Mouse (Mus musculus): ENCODE data around the gene Ppp1r3e. TPM values are rescaled to one million over a fixed set of nuclear protein-coding genes. Genes with fewer than 3 reads are reported as not detected.

Ppp1r3e gene
- polyA plus RNA-seq, 1 experiment from 2014 or later, result 4.5 TPM

- H3K27ac ChIP-seq (ENCODE audit: low read depth, low read length), result no peak overlapping the region
- 57% methylated on average over 5 of the region's 5 CpGs for WGBS
- no peak overlapping the region for H3K4me3 ChIP-seq (ENCODE audit: low read length)
- no peaks in the 10 kb centered on the region for H3K4me1 ChIP-seq (ENCODE audit: control insufficient read depth, insufficient read depth, low read length)
- H3K27me3 ChIP-seq (ENCODE audit: control insufficient read depth, insufficient read depth, low read length), result no peaks in the 10 kb centered on the region
- ATAC-seq (ENCODE audit: low FRiP score, low TSS enrichment), result no peak
- H3K9me3 ChIP-seq (ENCODE audit: control insufficient read depth, low read length), result no peaks in the 10 kb centered on the region
- H3K9ac ChIP-seq (ENCODE audit: low read depth, low read length), result no peak overlapping the region
- H3K36me3 ChIP-seq (ENCODE audit: control insufficient read depth, insufficient read depth, low read length), result no peaks in the 10 kb centered on the region
- no peak overlapping the region for H3K4me2 ChIP-seq (replicated peaks; ENCODE audit: low read depth, low read length)
These were observed 10.4 kb downstream of the Ppp1r3e start for GRCm38 (mm10) chr14:54866936-54867335.

GRCm38 (mm10) chr14:54866268-54866667 is 11.1 kb downstream of the Ppp1r3e start:
- H3K27ac ChIP-seq (ENCODE audit: low read depth, low read length), result no peak overlapping the region
- 42% methylated on average over 3 of the region's 3 CpGs for WGBS
- H3K27me3 ChIP-seq (ENCODE audit: control insufficient read depth, insufficient read depth, low read length), result no peaks in the 10 kb centered on the region
- no peaks in the 10 kb centered on the region for H3K4me1 ChIP-seq (ENCODE audit: control insufficient read depth, insufficient read depth, low read length)
- no peaks in the 10 kb centered on the region for H3K9me3 ChIP-seq (ENCODE audit: control insufficient read depth, low read length)
- no peak overlapping the region for H3K9ac ChIP-seq (ENCODE audit: low read depth, low read length)
- ATAC-seq (ENCODE audit: low FRiP score, low TSS enrichment), result no peak
- no peak overlapping the region for H3K4me2 ChIP-seq (replicated peaks; ENCODE audit: low read depth, low read length)
- no peak overlapping the region for H3K4me3 ChIP-seq (ENCODE audit: low read length)
- H3K36me3 ChIP-seq (ENCODE audit: control insufficient read depth, insufficient read depth, low read length), result no peaks in the 10 kb centered on the region

- H3K27me3 ChIP-seq (ENCODE audit: control insufficient read depth, insufficient read depth, low read length), result no peaks in the 10 kb centered on the region
- no peak overlapping the region for H3K9ac ChIP-seq (ENCODE audit: low read depth, low read length)
- H3K4me2 ChIP-seq (replicated peaks; ENCODE audit: low read depth, low read length), result no peak overlapping the region
- H3K27ac ChIP-seq (ENCODE audit: low read depth, low read length), result no peak overlapping the region
- no peaks in the 10 kb centered on the region for H3K9me3 ChIP-seq (ENCODE audit: control insufficient read depth, low read length)
- no peak overlapping the region for H3K4me3 ChIP-seq (ENCODE audit: low read length)
- H3K4me1 ChIP-seq (ENCODE audit: control insufficient read depth, insufficient read depth, low read length), result no peaks in the 10 kb centered on the region
- no peaks in the 10 kb centered on the region for H3K36me3 ChIP-seq (ENCODE audit: control insufficient read depth, insufficient read depth, low read length)
- no peak for ATAC-seq (ENCODE audit: low FRiP score, low TSS enrichment)
- 76% methylated on average over 5 of the region's 5 CpGs for WGBS
These were observed 11.7 kb downstream of the Ppp1r3e start for GRCm38 (mm10) chr14:54865626-54866025.

- ATAC-seq (ENCODE audit: low FRiP score, low TSS enrichment), result 0 out of 2 replicates have a peak, but pooled peaks have one; percentile 4
- 17% methylated on average over 21 of the region's 21 CpGs for WGBS
- Histone ChIP-seq H3K4me2 (replicated peaks; ENCODE audit: low read depth, low read length) (peak overlapping the region; percentile 46), H3K27me3 (ENCODE audit: control insufficient read depth, insufficient read depth, low read length) (no peaks in the 10 kb centered on the region), H3K36me3 (ENCODE audit: control insufficient read depth, insufficient read depth, low read length) (no peaks in the 10 kb centered on the region), H3K27ac (ENCODE audit: low read depth, low read length) (peak overlapping the region; percentile 82; the same call in 1 of the 2 replicates), H3K9ac (ENCODE audit: low read depth, low read length) (peak overlapping the region; percentile 89), H3K9me3 (ENCODE audit: control insufficient read depth, low read length) (no peaks in the 10 kb centered on the region), H3K4me1 (ENCODE audit: control insufficient read depth, insufficient read depth, low read length) (no peaks in the 10 kb centered on the region), H3K4me3 (ENCODE audit: low read length) (peak overlapping the region; percentile 82)
These were observed 12.9 kb downstream of the Ppp1r3e start for GRCm38 (mm10) chr14:54864313-54865036.

- H3K27me3 ChIP-seq (ENCODE audit: control insufficient read depth, insufficient read depth, low read length), result no peaks in the 10 kb centered on the region
- under 1% methylated on average over 55 of the region's 56 CpGs for WGBS
- ATAC-seq (ENCODE audit: low FRiP score, low TSS enrichment), result peak; percentile 100
These were observed 13.6 kb downstream of the Ppp1r3e start for GRCm38 (mm10) chr14:54863501-54864312.

GRCm38 (mm10) chr14:54860511-54860910 is 16.8 kb downstream of the Ppp1r3e start:
- Histone ChIP-seq H3K36me3 (ENCODE audit: control insufficient read depth, insufficient read depth, low read length) (peaks cover 24% of the 10 kb centered on the region), H3K4me1 (ENCODE audit: control insufficient read depth, insufficient read depth, low read length) (no peaks in the 10 kb centered on the region), H3K27me3 (ENCODE audit: control insufficient read depth, insufficient read depth, low read length) (no peaks in the 10 kb centered on the region), H3K9ac (ENCODE audit: low read depth, low read length) (no peak overlapping the region), H3K9me3 (ENCODE audit: control insufficient read depth, low read length) (no peaks in the 10 kb centered on the region), H3K4me2 (replicated peaks; ENCODE audit: low read depth, low read length) (no peak overlapping the region), H3K4me3 (ENCODE audit: low read length) (no peak overlapping the region), H3K27ac (ENCODE audit: low read depth, low read length) (no peak overlapping the region)
- ATAC-seq (ENCODE audit: low FRiP score, low TSS enrichment), result no peak
- WGBS, result 52% methylated on average over 2 of the region's 2 CpGs

More at GRCm38 (mm10) chr14:54863501-54864312, 13.6 kb downstream of the Ppp1r3e start:
- Histone ChIP-seq H3K4me3 (ENCODE audit: low read length) (peak overlapping the region; percentile 82), H3K9me3 (ENCODE audit: control insufficient read depth, low read length) (no peaks in the 10 kb centered on the region), H3K9ac (ENCODE audit: low read depth, low read length) (peak overlapping the region; percentile 89), H3K4me2 (replicated peaks; ENCODE audit: low read depth, low read length) (peak overlapping the region; percentile 46), H3K36me3 (ENCODE audit: control insufficient read depth, insufficient read depth, low read length) (no peaks in the 10 kb centered on the region), H3K4me1 (ENCODE audit: control insufficient read depth, insufficient read depth, low read length) (no peaks in the 10 kb centered on the region), H3K27ac (ENCODE audit: low read depth, low read length) (peak overlapping the region; percentile 82; the same call in 1 of the 2 replicates)

GRCm38 (mm10) chr14:54857891-54858290 is 19.5 kb downstream of the Ppp1r3e start:
- H3K27me3 ChIP-seq (ENCODE audit: control insufficient read depth, insufficient read depth, low read length), result no peaks in the 10 kb centered on the region
- WGBS, result 90% methylated on average over 9 of the region's 9 CpGs
- H3K4me1 ChIP-seq (ENCODE audit: control insufficient read depth, insufficient read depth, low read length), result no peaks in the 10 kb centered on the region
- H3K4me3 ChIP-seq (ENCODE audit: low read length), result no peak overlapping the region
- H3K9ac ChIP-seq (ENCODE audit: low read depth, low read length), result no peak overlapping the region
- H3K9me3 ChIP-seq (ENCODE audit: control insufficient read depth, low read length), result no peaks in the 10 kb centered on the region
- H3K4me2 ChIP-seq (replicated peaks; ENCODE audit: low read depth, low read length), result no peak overlapping the region
- H3K27ac ChIP-seq (ENCODE audit: low read depth, low read length), result no peak overlapping the region
- ATAC-seq (ENCODE audit: low FRiP score, low TSS enrichment), result no peak
- H3K36me3 ChIP-seq (ENCODE audit: control insufficient read depth, insufficient read depth, low read length), result peaks cover 38% of the 10 kb centered on the region

- ATAC-seq (ENCODE audit: low FRiP score, low TSS enrichment), result no peak
- H3K36me3 ChIP-seq (ENCODE audit: control insufficient read depth, insufficient read depth, low read length), result peaks cover 38% of the 10 kb centered on the region
- no peaks in the 10 kb centered on the region for H3K9me3 ChIP-seq (ENCODE audit: control insufficient read depth, low read length)
- no peak overlapping the region for H3K4me2 ChIP-seq (replicated peaks; ENCODE audit: low read depth, low read length)
- WGBS, result 87% methylated on average over 7 of the region's 7 CpGs
- H3K27me3 ChIP-seq (ENCODE audit: control insufficient read depth, insufficient read depth, low read length), result no peaks in the 10 kb centered on the region
- H3K9ac ChIP-seq (ENCODE audit: low read depth, low read length), result no peak overlapping the region
- H3K27ac ChIP-seq (ENCODE audit: low read depth, low read length), result no peak overlapping the region
- no peaks in the 10 kb centered on the region for H3K4me1 ChIP-seq (ENCODE audit: control insufficient read depth, insufficient read depth, low read length)
- H3K4me3 ChIP-seq (ENCODE audit: low read length), result no peak overlapping the region
These were observed 20.6 kb downstream of the Ppp1r3e start for GRCm38 (mm10) chr14:54856703-54857102.

- Histone ChIP-seq H3K36me3 (ENCODE audit: control insufficient read depth, insufficient read depth, low read length) (peaks cover 38% of the 10 kb centered on the region), H3K4me3 (ENCODE audit: low read length) (no peak overlapping the region), H3K9ac (ENCODE audit: low read depth, low read length) (no peak overlapping the region), H3K4me2 (replicated peaks; ENCODE audit: low read depth, low read length) (no peak overlapping the region), H3K4me1 (ENCODE audit: control insufficient read depth, insufficient read depth, low read length) (no peaks in the 10 kb centered on the region), H3K9me3 (ENCODE audit: control insufficient read depth, low read length) (no peaks in the 10 kb centered on the region), H3K27me3 (ENCODE audit: control insufficient read depth, insufficient read depth, low read length) (no peaks in the 10 kb centered on the region), H3K27ac (ENCODE audit: low read depth, low read length) (no peak overlapping the region)
- no peak for ATAC-seq (ENCODE audit: low FRiP score, low TSS enrichment)
- WGBS, result 89% methylated on average over 3 of the region's 3 CpGs
These were observed 21.6 kb downstream of the Ppp1r3e start for GRCm38 (mm10) chr14:54855726-54856125.
